Mouse (Mus musculus): ENCODE data around the gene Prr12.

DNA sequence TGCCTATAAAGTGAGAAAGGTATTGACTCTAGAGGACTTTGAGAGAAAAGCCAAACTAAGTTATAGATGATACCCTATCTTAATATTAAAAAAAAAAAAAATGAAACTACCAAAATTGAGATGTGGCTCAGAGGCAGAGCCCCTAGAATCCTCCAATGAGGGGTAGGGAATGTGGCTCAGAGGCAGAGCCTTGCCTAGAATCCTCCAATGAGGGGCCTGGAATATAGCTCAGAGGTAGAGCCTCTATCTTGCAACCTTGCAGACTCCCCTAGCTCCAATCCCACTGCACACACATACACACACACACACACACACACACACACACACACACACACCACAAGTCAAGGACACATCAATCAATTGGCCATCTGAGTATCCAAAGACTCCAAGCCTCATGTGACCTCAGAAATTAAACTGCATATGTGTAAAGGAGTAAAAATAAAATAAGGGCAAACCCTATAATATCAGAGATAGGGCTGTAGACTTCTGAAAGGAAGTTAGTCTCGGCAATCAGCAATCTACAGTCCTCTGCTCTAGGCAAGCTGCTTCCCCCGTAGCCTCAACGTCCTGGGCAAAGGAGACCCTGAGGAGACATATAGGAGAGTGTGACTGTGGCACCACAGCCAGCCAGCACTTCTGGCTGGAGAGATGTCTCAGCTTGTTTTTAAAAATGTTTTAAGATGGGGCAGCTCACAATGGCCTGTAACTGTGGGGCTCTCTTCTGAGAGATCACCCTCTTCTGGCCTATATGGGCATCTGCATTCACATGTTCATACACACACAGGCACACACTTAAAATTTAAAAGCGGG lies 14.7 kb upstream of the Prr12 start:
- TF ChIP-seq MAFK (IDR thresholded peaks at IDR 0.05; ENCODE audit: insufficient read depth, low read depth, low read length) (no peak), ZNF384 (IDR thresholded peaks at IDR 0.05; ENCODE audit: low read depth, low read length) (no peak), CHD2 (IDR thresholded peaks at IDR 0.05; ENCODE audit: low read depth, low read length) (no peak), ZC3H11A (IDR thresholded peaks at IDR 0.05; ENCODE audit: borderline replicate concordance, low read depth, low read length) (no peak)

All from ES-E14 (cell line).